Mouse (Mus musculus) neural tube, embryonic 13.5 days (tissue): ENCODE measurements at regions not wholly inside any gene's neighbourhood (a gene's known extent, or its start where the extent isn't known, plus 50 kb on each side); places are given as distances from the start of the nearest gene placed in this dataset.

Experiments
- ATAC-seq: fragments of 200-750 bp; cut with Nextera tagmentation; 2 replicates; pipeline ENCODE4 v1.8.0; 2017; ENCODE audit warnings: low read depth, mild to moderate bottlenecking, moderate TSS enrichment, moderate library complexity
- H3K27ac ChIP-seq: fragments of 300-500 bp; sonication (generic); replicated peaks from 2 replicates; pipeline ENCODE4 v1.5.1; 2015; ENCODE audit warnings: moderate library complexity, mild to moderate bottlenecking, inconsistent platforms
- H3K27me3 ChIP-seq: fragments of 300-500 bp; sonication (generic); 2 replicates; pipeline ENCODE4 v1.6.1; 2015; ENCODE audit warnings: mild to moderate bottlenecking, inconsistent platforms
- H3K36me3 ChIP-seq: fragments of 300-500 bp; sonication (generic); 2 replicates; pipeline ENCODE4 v1.6.1; 2015; ENCODE audit warnings: mild to moderate bottlenecking, inconsistent platforms
- H3K4me1 ChIP-seq: fragments of 300-500 bp; sonication (generic); replicated peaks from 2 replicates; pipeline ENCODE4 v1.6.1; 2015; ENCODE audit warnings: inconsistent platforms
- H3K4me2 ChIP-seq: fragments of 300-500 bp; sonication (generic); 2 replicates; pipeline ENCODE4 v1.6.1; 2015; ENCODE audit warnings: inconsistent platforms, mild to moderate bottlenecking, moderate library complexity
- H3K4me3 ChIP-seq: fragments of 300-500 bp; sonication (generic); 2 replicates; pipeline ENCODE4 v1.5.1; 2015; ENCODE audit warnings: mild to moderate bottlenecking, inconsistent platforms
- H3K9ac ChIP-seq: fragments of 300-500 bp; sonication (generic); 2 replicates; pipeline ENCODE4 v1.6.1; 2015; ENCODE audit warnings: moderate library complexity, mild to moderate bottlenecking, inconsistent platforms
- H3K9me3 ChIP-seq: fragments of 300-500 bp; sonication (generic); 2 replicates; pipeline ENCODE4 v1.6.1; 2016; ENCODE audit warnings: inconsistent platforms
- WGBS: fragments of 180-500 bp; shearing (Covaris S2); methylation state at CpG from one replicate; pipeline ENCODE4 v1.1.7; 2015; 5-methylcytosine and 5-hydroxymethylcytosine counted together

GRCm38 (mm10) chr16:95776010-95776409 lies 74.1 kb downstream of the Ets2 start:
- H3K27ac ChIP-seq = no peak overlapping the region
- ATAC-seq = no peak
- 93% methylated on average over 1 of the region's 1 CpGs for WGBS

GRCm38 (mm10) chr16:95775361-95775760 lies 73.5 kb downstream of the Ets2 start:
- no peaks in the 10 kb centered on the region for H3K36me3 ChIP-seq
- no peak overlapping the region for H3K9ac ChIP-seq
- no peak overlapping the region for H3K27ac ChIP-seq
- H3K27me3 ChIP-seq = no peaks in the 10 kb centered on the region
- WGBS = 86% methylated on average over 5 of the region's 5 CpGs
- H3K9me3 ChIP-seq = no peaks in the 10 kb centered on the region
- no peak overlapping the region for H3K4me2 ChIP-seq
- ATAC-seq = no peak
- H3K4me1 ChIP-seq = 0 out of 2 replicates have a peak, but pooled peaks cover 3% of the 10 kb centered on the region
- H3K4me3 ChIP-seq = no peak overlapping the region

More at GRCm38 (mm10) chr16:95776010-95776409, 74.1 kb downstream of the Ets2 start:
- no peaks in the 10 kb centered on the region for H3K9me3 ChIP-seq
- no peaks in the 10 kb centered on the region for H3K36me3 ChIP-seq
- H3K4me2 ChIP-seq = no peak overlapping the region
- no peaks in the 10 kb centered on the region for H3K4me1 ChIP-seq
- no peaks in the 10 kb centered on the region for H3K27me3 ChIP-seq
- no peak overlapping the region for H3K4me3 ChIP-seq
- H3K9ac ChIP-seq = no peak overlapping the region

- H3K9ac ChIP-seq = no peak overlapping the region
- H3K9me3 ChIP-seq = no peaks in the 10 kb centered on the region
- 85% methylated on average over 3 of the region's 3 CpGs for whole genome bisulfite sequencing
- H3K27me3 ChIP-seq = no peaks in the 10 kb centered on the region
- no peaks in the 10 kb centered on the region for H3K36me3 ChIP-seq
- no peak overlapping the region for H3K27ac ChIP-seq
- no peak overlapping the region for H3K4me2 ChIP-seq
- no peak overlapping the region for H3K4me3 ChIP-seq
- no peak for ATAC-seq
- H3K4me1 ChIP-seq = 0 out of 2 replicates have a peak, but pooled peaks cover 4% of the 10 kb centered on the region
These were observed 71.3 kb downstream of the Ets2 start for GRCm38 (mm10) chr16:95773151-95773550.
